Mouse (Mus musculus) neural tube, embryonic 14.5 days (tissue): ENCODE results near the gene Acss1. TPM values are rescaled to one million over a fixed set of nuclear protein-coding genes. Genes with fewer than 3 reads are reported as not detected.
A peak's percentile ranks its signal among the peaks of the same experiment; 100 is the strongest.

Experiments
- ATAC-seq: fragments of 200-750 bp; cut with Nextera tagmentation; 2 replicates; pipeline ENCODE4 v1.8.0; 2017; ENCODE audit warnings: low read depth, mild to moderate bottlenecking, moderate TSS enrichment, moderate library complexity
- H3K27ac ChIP-seq: fragments of 300-500 bp; sonication (generic); 2 replicates; pipeline ENCODE4 v1.5.1; 2014; ENCODE audit warnings: low read depth, mild to moderate bottlenecking, control low read depth, low read length, moderate library complexity, mixed read lengths
- H3K27me3 ChIP-seq: fragments of 300-500 bp; sonication (generic); 2 replicates; pipeline ENCODE4 v1.6.1; 2014; ENCODE audit warnings: low read length; ENCODE audit not compliant: control insufficient read depth, insufficient read depth
- H3K36me3 ChIP-seq: fragments of 300-500 bp; sonication (generic); 2 replicates; pipeline ENCODE4 v1.6.1; 2014; ENCODE audit warnings: low read length, mixed read lengths; ENCODE audit not compliant: control insufficient read depth, insufficient read depth
- H3K4me1 ChIP-seq: fragments of 300-500 bp; sonication (generic); 2 replicates; pipeline ENCODE4 v1.6.1; 2014; ENCODE audit warnings: low read length; ENCODE audit not compliant: control insufficient read depth, insufficient read depth
- H3K4me2 ChIP-seq: fragments of 300-500 bp; sonication (generic); 2 replicates; pipeline ENCODE4 v1.6.1; 2014; ENCODE audit warnings: mild to moderate bottlenecking, low read depth, low read length, control low read depth
- H3K4me3 ChIP-seq: fragments of 300-500 bp; sonication (generic); 2 replicates; pipeline ENCODE4 v1.5.1; 2014; ENCODE audit warnings: low read depth, low read length, control low read depth, mixed read lengths
- H3K9ac ChIP-seq: fragments of 300-500 bp; sonication (generic); replicated peaks from 2 replicates; pipeline ENCODE4 v1.6.1; 2014; ENCODE audit warnings: low read depth, mild to moderate bottlenecking, control low read depth, low read length, mixed read lengths
- H3K9me3 ChIP-seq: fragments of 300-500 bp; sonication (generic); 2 replicates; pipeline ENCODE4 v1.6.1; 2016; ENCODE audit warnings: low read length; ENCODE audit not compliant: control insufficient read depth
- WGBS: fragments of 180-500 bp; shearing (Covaris S2); extraction: QIAGEN DNeasy Blood & Tissue Kit; methylation state at CpG from one replicate; pipeline ENCODE4 v1.1.7; 2014; 5-methylcytosine and 5-hydroxymethylcytosine counted together
- polyA plus RNA-seq: library from polyadenylated mRNA; unstranded; fragments of >200 nt; fragmentation: Nextera tagmentation; extraction: Ambion mirVana; gene quantifications from 2 replicates; pipeline ENCODE4 v1.2.1, GENCODE M21; 2014

Acss1 gene
- 13.0 and 15.4 TPM in 2 replicates for polyA plus RNA-seq

DNA sequence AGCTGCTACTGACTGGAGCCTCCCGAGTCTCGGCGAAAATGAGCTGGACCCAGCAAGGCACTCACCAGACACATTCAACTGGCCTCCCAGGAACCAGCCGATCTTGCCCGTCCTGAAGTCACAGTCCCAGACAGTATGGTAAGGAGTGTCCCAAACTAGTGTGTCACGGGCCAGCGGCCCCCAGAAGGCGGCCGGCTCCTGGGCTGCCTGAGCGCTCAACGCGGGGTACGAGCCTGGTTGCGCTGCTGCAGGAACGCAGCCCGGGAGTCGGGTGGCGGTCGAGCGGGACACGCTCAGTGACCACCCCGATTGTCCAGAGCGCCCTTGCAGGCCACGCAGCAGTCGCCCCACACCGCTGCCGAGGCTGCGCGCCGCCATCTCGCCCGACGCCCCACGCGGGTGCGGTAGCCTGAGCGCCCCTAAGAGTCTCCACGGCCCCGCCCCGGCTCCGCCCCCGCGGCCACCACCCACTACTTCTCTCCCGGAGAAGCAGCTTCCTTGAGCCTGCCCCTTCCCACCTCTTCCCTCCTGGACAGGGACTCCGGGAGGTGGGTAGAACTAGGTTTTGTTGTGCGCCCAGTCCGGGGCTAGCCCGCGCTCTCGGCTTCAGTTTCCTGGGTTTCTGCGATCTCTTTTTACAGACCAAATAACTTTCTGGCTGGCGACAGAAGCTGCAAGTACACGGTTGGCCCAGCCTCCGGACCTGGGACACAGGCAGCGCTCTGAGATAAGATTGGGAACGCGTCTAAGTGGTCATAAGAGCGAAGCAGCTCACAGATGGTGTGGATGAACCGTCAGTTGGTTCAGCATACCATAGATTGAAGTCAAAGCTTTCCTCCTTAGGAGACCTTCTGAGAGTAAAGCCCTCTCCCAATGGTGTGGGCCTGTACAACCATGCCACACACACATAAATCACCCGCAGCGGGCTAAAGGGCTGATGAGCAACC lies at the start of gene Acss1:
TSS of gene Acss1 (minus strand) at position 681 of the 947 bp plus-strand sequence.
- Histone ChIP-seq H3K9me3 (no peaks in the 10 kb centered on the region), H3K4me2 (peak within 1 kb of the TSS; percentile 79), H3K9ac (peak within 1 kb of the TSS; percentile 64), H3K27me3 (no peaks in the 10 kb centered on the region; the same call in 1 of the 2 replicates), H3K36me3 (no peaks in the 10 kb centered on the region), H3K27ac (peak within 1 kb of the TSS; percentile 45), H3K4me1 (peaks cover 5% of the 10 kb centered on the region; the same call in 1 of the 2 replicates), H3K4me3 (peak within 1 kb of the TSS; percentile 57)
- 2% methylated on average over 60 of the region's 61 CpGs for WGBS
- ATAC-seq: peak; percentile 80

DNA sequence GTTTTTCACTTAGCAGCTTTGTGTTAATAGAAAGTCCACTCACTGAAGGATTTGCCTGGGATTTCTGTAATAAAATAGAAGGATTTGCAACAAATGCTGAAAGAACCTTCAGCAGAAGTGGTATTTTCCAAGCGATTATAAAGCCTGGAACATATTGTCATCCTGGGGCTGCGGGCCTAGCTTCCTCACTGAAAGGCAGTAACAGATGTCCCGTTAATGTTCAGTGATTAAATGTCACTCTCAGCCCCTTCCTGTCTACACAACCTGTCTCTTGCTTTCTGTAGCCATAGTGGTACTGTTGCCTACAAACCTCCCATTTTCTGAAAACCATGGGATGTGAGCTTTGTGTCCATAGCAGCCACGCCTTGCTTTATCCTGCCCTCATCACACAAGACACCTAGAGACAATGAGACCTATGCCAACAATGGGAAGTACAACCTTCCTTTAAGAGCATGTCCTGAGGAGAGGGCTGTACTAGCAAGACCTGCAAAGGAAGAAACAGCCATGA lies 43.9 kb upstream of the Acss1 start:
- no peaks in the 10 kb centered on the region for H3K36me3 ChIP-seq
- ATAC-seq: no peak
- no peaks in the 10 kb centered on the region for H3K27me3 ChIP-seq
- no peaks in the 10 kb centered on the region for H3K9me3 ChIP-seq
- H3K9ac ChIP-seq: no peak overlapping the region
- no peak overlapping the region for H3K27ac ChIP-seq
- no peak overlapping the region for H3K4me3 ChIP-seq
- H3K4me1 ChIP-seq: no peaks in the 10 kb centered on the region
- 79% methylated on average over 4 of the region's 4 CpGs for WGBS
- no peak overlapping the region for H3K4me2 ChIP-seq

DNA sequence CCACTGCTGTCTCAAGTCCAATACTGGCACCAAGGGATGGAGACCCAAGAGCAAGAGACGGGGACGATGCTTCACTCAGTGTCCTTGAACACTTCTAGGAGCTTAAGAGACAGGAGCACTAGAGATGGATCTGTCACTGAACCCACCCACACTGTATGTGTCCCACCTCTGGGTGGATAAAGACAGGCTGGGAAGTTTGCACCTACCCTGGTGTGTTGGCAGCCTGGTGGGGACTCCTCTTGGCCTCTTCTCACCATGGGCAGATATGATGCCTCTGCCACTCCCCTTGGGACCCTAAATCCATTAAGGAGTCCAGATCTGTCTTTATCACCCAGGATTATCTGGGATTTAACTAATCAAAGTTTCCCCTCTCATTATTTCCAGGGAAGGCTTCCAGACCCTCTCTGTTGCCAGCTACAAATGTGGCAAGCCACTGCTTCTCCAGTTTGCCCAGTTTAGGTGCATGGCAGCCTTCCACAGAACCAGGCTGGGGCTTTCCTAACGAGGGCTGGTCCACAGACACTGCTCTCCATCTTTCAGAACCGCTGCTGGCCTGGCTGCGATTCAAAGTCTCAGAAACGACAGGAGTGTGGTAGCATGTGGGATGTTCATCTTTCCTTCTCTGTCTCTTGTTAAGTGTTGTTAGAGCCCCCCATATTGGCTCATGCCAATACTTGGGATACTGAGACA lies 23.3 kb upstream of the Acss1 start:
- peaks cover 27% of the 10 kb centered on the region for H3K27me3 ChIP-seq

DNA sequence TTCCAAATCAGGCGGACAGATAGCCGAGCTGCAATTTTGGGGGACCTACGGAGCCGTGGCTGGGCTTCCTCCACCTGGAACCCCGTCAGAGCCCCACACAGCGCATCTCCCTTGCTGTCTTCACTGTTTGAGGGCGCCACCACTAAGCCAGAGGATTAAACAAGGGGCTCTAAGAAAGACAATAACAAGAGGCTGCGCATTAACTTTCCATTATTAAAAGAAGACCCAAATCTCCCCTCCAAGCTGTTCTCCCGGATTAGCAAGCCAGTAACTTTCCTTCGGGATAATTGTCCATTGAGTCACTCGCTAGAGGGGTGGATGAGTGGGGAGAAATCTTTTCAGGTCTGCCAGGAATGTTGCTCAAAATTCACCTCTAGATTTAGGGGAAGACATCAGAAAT lies 21.9 kb upstream of the Acss1 start:
- Histone ChIP-seq H3K9me3 (no peaks in the 10 kb centered on the region), H3K4me2 (no peak overlapping the region), H3K36me3 (no peaks in the 10 kb centered on the region), H3K4me3 (no peak overlapping the region), H3K27ac (no peak overlapping the region), H3K4me1 (peaks cover 3% of the 10 kb centered on the region; the same call in 1 of the 2 replicates), H3K9ac (no peak overlapping the region), H3K27me3 (peaks cover 34% of the 10 kb centered on the region)
- ATAC-seq: no peak
- WGBS: 17% methylated on average over 11 of the region's 11 CpGs

More for the DNA sequence above, 23.3 kb upstream of the Acss1 start:
- Histone ChIP-seq H3K9me3 (no peaks in the 10 kb centered on the region), H3K9ac (no peak overlapping the region), H3K36me3 (no peaks in the 10 kb centered on the region), H3K4me2 (no peak overlapping the region), H3K27ac (no peak overlapping the region), H3K4me1 (peaks cover 3% of the 10 kb centered on the region; the same call in 1 of the 2 replicates), H3K4me3 (no peak overlapping the region)
- 75% methylated on average over 6 of the region's 6 CpGs for WGBS
- no peak for ATAC-seq

DNA sequence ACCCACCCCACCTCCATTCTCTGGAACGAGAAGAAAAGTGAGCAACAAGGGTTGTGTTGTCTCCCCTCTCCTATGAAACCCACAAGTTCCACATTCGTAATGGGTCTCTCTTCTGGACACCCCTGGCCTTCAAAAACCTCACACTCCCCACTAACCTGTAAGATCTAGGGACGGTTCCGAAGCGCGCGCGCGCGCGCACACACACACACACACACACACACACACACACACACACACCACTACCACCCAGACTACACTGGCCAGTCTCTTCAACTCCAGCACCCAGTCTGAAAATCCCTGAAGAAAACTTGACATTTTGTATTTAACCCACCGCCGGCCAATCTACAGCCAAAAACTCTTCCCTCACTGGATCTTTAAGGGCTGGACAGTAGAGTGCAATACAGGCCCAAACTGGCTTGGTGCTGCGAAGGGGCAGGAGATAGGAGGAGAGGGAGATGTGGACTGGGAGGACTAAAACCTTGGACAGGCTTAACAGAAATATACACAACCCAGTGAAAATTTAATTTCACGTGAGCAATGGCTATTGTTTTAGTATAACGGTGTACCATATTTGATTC lies 21.0 kb upstream of the Acss1 start, which contains the start of gene Vsx1:
TSS of gene Vsx1 (minus strand) at position 138 of the 578 bp plus-strand sequence.
- 0 out of 2 replicates have a peak, but pooled peaks have one; percentile 19 for ATAC-seq
- WGBS: 63% methylated on average over 16 of the region's 16 CpGs
- H3K9me3 ChIP-seq: no peaks in the 10 kb centered on the region
- no peak within 1 kb of the TSS for H3K27ac ChIP-seq
- H3K4me3 ChIP-seq: peak within 1 kb of the TSS; percentile 28
- H3K9ac ChIP-seq: no peak within 1 kb of the TSS; the same call in 1 of the 2 replicates
- H3K27me3 ChIP-seq: peaks cover 35% of the 10 kb centered on the region
- H3K4me2 ChIP-seq: peak within 1 kb of the TSS; percentile 50
- H3K4me1 ChIP-seq: peaks cover 3% of the 10 kb centered on the region; the same call in 1 of the 2 replicates
- H3K36me3 ChIP-seq: no peaks in the 10 kb centered on the region

DNA sequence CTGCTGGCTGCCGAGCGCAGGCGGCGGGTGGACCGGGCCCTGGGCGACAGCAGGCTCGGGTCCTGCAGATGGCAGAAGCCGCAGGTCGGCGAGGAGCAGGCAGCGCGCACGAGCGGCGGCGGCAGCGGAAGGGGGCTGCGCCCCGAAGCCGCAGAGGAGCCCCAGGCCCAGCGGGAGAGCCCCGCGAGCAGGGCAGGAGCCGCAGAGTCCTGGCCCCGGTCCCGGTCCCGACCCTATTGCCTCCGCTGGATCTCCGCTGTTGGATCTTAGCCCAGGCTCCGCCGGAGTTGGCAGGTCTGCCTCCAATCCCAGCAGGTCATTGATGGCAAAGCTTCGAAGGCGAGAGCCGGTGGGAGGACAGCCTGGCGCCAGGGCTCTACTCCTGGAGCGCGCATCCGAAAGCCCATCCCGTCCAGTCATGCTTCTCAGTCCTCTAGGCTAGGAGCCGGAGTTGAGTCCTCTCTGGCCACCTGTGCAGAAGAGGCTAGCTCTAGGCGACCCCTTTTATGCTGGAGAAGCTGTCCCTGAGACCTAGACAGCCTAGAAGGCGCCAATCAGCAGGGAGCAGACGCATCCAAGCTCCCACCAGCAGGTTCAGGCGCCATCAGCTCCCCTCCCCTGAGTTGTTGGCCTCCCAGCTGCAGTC lies 20.4 kb upstream of the Acss1 start:
- under 1% methylated on average over 43 of the region's 44 CpGs for WGBS
- Histone ChIP-seq H3K36me3 (no peaks in the 10 kb centered on the region), H3K4me2 (peak overlapping the region; percentile 50), H3K4me3 (peak overlapping the region; percentile 28), H3K9me3 (no peaks in the 10 kb centered on the region), H3K9ac (no peak overlapping the region; the same call in 1 of the 2 replicates), H3K27me3 (peaks cover 35% of the 10 kb centered on the region), H3K27ac (no peak overlapping the region), H3K4me1 (peaks cover 3% of the 10 kb centered on the region; the same call in 1 of the 2 replicates)
- ATAC-seq: peak; percentile 83

DNA sequence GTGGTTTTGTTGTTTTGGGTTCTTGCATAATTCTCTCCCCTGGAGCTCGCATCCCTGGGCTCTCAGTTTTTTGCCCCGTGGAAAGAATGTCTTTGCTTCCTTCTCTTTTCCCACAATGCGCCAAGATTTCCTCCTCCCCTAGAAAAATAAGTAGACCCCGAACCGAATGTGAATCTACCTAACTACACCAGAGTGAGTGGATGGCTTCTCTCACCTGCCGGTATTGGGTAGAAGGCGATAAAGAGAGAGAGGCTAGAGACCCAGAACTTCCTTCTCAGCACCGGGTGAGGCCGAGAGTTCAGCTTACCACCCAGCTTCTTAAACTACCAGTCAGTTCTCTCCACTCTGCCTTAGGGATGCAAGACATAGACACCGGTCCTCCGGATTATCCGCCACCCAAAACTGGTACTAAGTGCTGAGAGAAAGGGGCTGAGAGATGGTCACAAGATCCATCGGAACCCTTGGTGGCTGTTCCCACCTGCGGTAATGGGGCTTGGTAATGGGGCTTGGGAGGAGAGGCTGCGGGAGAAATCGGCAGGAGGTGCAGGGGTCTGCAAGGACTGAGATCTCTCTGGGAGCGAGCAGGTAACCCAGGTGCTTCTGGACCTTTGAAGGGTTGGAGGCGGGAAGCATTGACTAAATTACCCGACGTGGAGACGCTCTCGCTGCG lies 19.7 kb upstream of the Acss1 start:
- Histone ChIP-seq H3K27me3 (peaks cover 35% of the 10 kb centered on the region), H3K4me2 (peak overlapping the region; percentile 50), H3K4me1 (peaks cover 3% of the 10 kb centered on the region; the same call in 1 of the 2 replicates), H3K9ac (no peak overlapping the region; the same call in 1 of the 2 replicates), H3K4me3 (peak overlapping the region; percentile 28), H3K36me3 (no peaks in the 10 kb centered on the region), H3K9me3 (no peaks in the 10 kb centered on the region), H3K27ac (no peak overlapping the region)
- no peak for ATAC-seq
- 5% methylated on average over 23 of the region's 23 CpGs for WGBS

DNA sequence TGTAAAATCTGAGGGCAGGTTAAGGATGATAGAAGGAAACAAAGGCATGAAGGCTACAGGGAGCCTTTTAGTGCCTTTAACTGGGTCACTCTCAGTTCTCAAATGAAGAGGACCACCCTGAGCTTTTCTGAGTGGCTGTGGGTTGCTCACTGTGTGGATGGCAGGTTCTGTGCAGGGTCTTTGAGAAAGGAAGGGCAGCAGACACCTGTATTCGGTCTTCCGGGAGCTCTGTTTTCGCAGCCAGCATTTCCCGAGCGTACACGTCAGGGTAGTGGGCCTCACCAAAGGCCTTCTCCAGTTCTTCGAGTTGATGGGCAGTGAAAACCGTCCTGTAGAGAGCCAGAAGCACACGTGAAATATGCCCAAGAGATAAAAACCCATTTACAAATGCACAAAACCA lies 17.1 kb upstream of the Acss1 start:
- WGBS: 90% methylated on average over 9 of the region's 9 CpGs
- H3K27me3 ChIP-seq: peaks cover 28% of the 10 kb centered on the region

More for the DNA sequence above, 17.1 kb upstream of the Acss1 start:
- Histone ChIP-seq H3K4me2 (no peak overlapping the region), H3K4me1 (peaks cover 3% of the 10 kb centered on the region; the same call in 1 of the 2 replicates), H3K9me3 (no peaks in the 10 kb centered on the region), H3K4me3 (no peak overlapping the region), H3K27ac (no peak overlapping the region), H3K9ac (no peak overlapping the region), H3K36me3 (no peaks in the 10 kb centered on the region)
- no peak for ATAC-seq
